In the genomic region with DNA sequence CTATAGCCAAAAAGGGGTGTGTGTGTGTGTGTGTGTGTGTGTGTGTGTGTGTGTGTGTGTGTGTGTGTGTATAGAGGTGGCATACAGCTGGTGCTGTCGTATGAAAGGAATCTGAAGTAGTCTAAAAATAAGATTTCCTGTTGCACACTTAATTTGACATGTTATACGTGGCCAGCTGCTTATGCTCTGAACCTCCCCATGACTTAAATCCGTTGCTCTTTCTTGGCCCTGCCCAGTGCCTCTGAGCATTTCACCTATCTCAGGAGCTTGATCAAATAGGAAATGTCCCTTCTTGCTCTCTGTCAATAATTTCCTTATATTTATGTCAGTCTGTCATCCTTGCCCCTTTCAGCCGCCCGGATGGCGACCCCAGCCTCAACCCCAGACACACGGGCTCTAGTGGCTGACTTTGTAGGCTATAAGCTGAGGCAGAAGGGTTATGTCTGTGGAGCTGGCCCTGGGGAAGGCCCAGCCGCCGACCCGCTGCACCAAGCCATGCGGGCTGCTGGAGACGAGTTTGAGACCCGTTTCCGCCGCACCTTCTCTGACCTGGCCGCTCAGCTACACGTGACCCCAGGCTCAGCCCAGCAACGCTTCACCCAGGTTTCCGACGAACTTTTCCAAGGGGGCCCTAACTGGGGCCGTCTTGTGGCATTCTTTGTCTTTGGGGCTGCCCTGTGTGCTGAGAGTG, we compare ENCODE assay signal across 8 mouse cellular contexts. TPM values are rescaled to one million over a fixed set of nuclear protein-coding genes. Genes with fewer than 3 reads are reported as not detected.
DNase-seq lines count a peak whose midpoint lies in the region; ATAC-seq and TF ChIP-seq lines count a peak whose summit lies in the region.

No protein-coding gene starts in this region.

- no peak for TF ChIP-seq POLR2A in ES-Bruce4 (IDR thresholded peaks at IDR 0.05; ENCODE audit: insufficient read depth, low read length)

- peak overlapping the region; percentile 56 for H3K4me3 ChIP-seq in heart, embryonic 11.5 days (ENCODE audit: low read depth, low read length)
- H3K4me3 ChIP-seq in ES-Bruce4 (ENCODE audit: low read depth, low read length) = peak overlapping the region; percentile 86
- H3K4me3 ChIP-seq in heart, postnatal 0 days (ENCODE audit: low read depth, low read length) = peak overlapping the region; percentile 71
- H3K4me3 ChIP-seq in midbrain, embryonic 10.5 days = peak overlapping the region; percentile 76

- H3K9ac ChIP-seq in heart, embryonic 11.5 days (ENCODE audit: low read depth, low read length) = peak overlapping the region; percentile 78
- H3K9ac ChIP-seq in ES-Bruce4 (ENCODE audit: low read depth, poor library complexity, severe bottlenecking) = peak overlapping the region; percentile 81
- peak overlapping the region; percentile 74 for H3K9ac ChIP-seq in heart, postnatal 0 days (replicated peaks; ENCODE audit: low read depth, low read length)

- peak overlapping the region; percentile 90; the same call in 1 of the 2 replicates for H3K27ac ChIP-seq in heart, embryonic 11.5 days (ENCODE audit: low read depth, low read length)
- H3K27ac ChIP-seq in ES-Bruce4 (ENCODE audit: insufficient read depth, low read length) = no peak overlapping the region
- H3K27ac ChIP-seq in heart, postnatal 0 days (ENCODE audit: low read depth) = peak overlapping the region; percentile 98
- peak overlapping the region; percentile 91 for H3K27ac ChIP-seq in midbrain, embryonic 10.5 days (replicated peaks)

- H3K27me3 ChIP-seq in heart, embryonic 11.5 days (ENCODE audit: control insufficient read depth, insufficient read depth, low read length) = no peaks in the 10 kb centered on the region
- no peaks in the 10 kb centered on the region for H3K27me3 ChIP-seq in ES-Bruce4 (ENCODE audit: control insufficient read depth, insufficient read depth, low read length, poor library complexity, severe bottlenecking)
- H3K27me3 ChIP-seq in heart, postnatal 0 days (ENCODE audit: control insufficient read depth, insufficient read depth, low read length) = no peaks in the 10 kb centered on the region
- H3K27me3 ChIP-seq in midbrain, embryonic 10.5 days (ENCODE audit: low read depth, poor library complexity, severe bottlenecking) = no peaks in the 10 kb centered on the region

- H3K4me2 ChIP-seq in heart, embryonic 11.5 days = peak overlapping the region; percentile 73
- H3K4me2 ChIP-seq in heart, postnatal 0 days (ENCODE audit: low read depth, low read length) = peak overlapping the region; percentile 81

- no peak for TF ChIP-seq EP300 in ES-Bruce4 (IDR thresholded peaks at IDR 0.05; ENCODE audit: insufficient read depth, low read depth, low read length)
- no peak for TF ChIP-seq EP300 in heart, postnatal 0 days (IDR thresholded peaks at IDR 0.05; ENCODE audit: low read depth)

- 28% methylated on average over 21 of the region's 21 CpGs for WGBS in heart, embryonic 11.5 days (ENCODE audit: insufficient replicate concordance)
- 30% methylated on average over 21 of the region's 21 CpGs for WGBS in heart, postnatal 0 days
- 41% methylated on average over 21 of the region's 21 CpGs for WGBS in midbrain, embryonic 10.5 days

- no peak for DNase-seq in heart, adult 8-10 months (ENCODE audit: low spot score)
- peak; percentile 47 for DNase-seq in heart, postnatal 0 days (ENCODE audit: low spot score)
- no peak for DNase-seq in midbrain, embryonic 10.5 days (ENCODE audit: low spot score)
- no peak for DNase-seq in MN1 (ENCODE audit: low spot score)
- no peak for DNase-seq in T-cell, adult 2 months (ENCODE audit: low spot score)

- peaks cover 13% of the 10 kb centered on the region for H3K4me1 ChIP-seq in heart, embryonic 11.5 days (ENCODE audit: control insufficient read depth, insufficient read depth, low read length)
- H3K4me1 ChIP-seq in ES-Bruce4 (ENCODE audit: control insufficient read depth, insufficient read depth, low read length) = no peaks in the 10 kb centered on the region
- peaks cover 7% of the 10 kb centered on the region for H3K4me1 ChIP-seq in heart, postnatal 0 days (ENCODE audit: control insufficient read depth, insufficient read depth)
- H3K4me1 ChIP-seq in midbrain, embryonic 10.5 days = peaks cover 29% of the 10 kb centered on the region

- peaks cover 4% of the 10 kb centered on the region; the same call in 1 of the 2 replicates for H3K36me3 ChIP-seq in heart, embryonic 11.5 days (ENCODE audit: control insufficient read depth, insufficient read depth, low read length)
- H3K36me3 ChIP-seq in ES-Bruce4 (ENCODE audit: control insufficient read depth, insufficient read depth, low read length, poor library complexity, severe bottlenecking) = no peaks in the 10 kb centered on the region
- H3K36me3 ChIP-seq in heart, postnatal 0 days (replicated peaks; ENCODE audit: control insufficient read depth, insufficient read depth, low read length) = peaks cover 12% of the 10 kb centered on the region; the same call in 1 of the 2 replicates
- H3K36me3 ChIP-seq in midbrain, embryonic 10.5 days = peaks cover 25% of the 10 kb centered on the region

- no peak; the same call in 1 of the 2 replicates for ATAC-seq in heart, embryonic 11.5 days (replicated peaks; ENCODE audit: insufficient number of reproducible peaks, low FRiP score, low TSS enrichment)
- ATAC-seq in heart, postnatal 0 days (ENCODE audit: insufficient read depth, low read depth) = peak; percentile 24; the same call in 1 of the 2 replicates
- no peak; the same call in 1 of the 2 replicates for ATAC-seq in megakaryocyte progenitor cell, adult 5-6 weeks (replicated peaks; ENCODE audit: poor library complexity)

- TF ChIP-seq CTCF in ES-Bruce4 (IDR thresholded peaks at IDR 0.05; ENCODE audit: low read depth, low read length) = no peak
- TF ChIP-seq CTCF in heart, postnatal 0 days (IDR thresholded peaks at IDR 0.05; ENCODE audit: low read depth) = no peak

- no peaks in the 10 kb centered on the region for H3K9me3 ChIP-seq in heart, embryonic 11.5 days (replicated peaks; ENCODE audit: control insufficient read depth, low read length)
- no peaks in the 10 kb centered on the region for H3K9me3 ChIP-seq in ES-Bruce4 (replicated peaks; ENCODE audit: control insufficient read depth, insufficient read depth, low read length, poor library complexity, severe bottlenecking)
- H3K9me3 ChIP-seq in heart, postnatal 0 days (replicated peaks; ENCODE audit: control insufficient read depth, low read length) = no peaks in the 10 kb centered on the region
- H3K9me3 ChIP-seq in midbrain, embryonic 10.5 days (replicated peaks) = no peaks in the 10 kb centered on the region

RNA-seq across cellular contexts. Expression of a gene that starts 0.9 kb away (rescaled TPM):
- 0.31 TPM in 1 of 2 replicates, not detected in the other for polyA plus RNA-seq in heart, embryonic 11.5 days (2014; fragmentation: Nextera tagmentation; extraction: Ambion mirVana)
- 10 to 100 TPM in 1 of 4 experiments, 1 to 10 TPM in 3; 3.4 to 11.8 (median 7.9) TPM for total RNA-seq in heart, adult 8-10 months (2022)
- polyA plus RNA-seq in ES-Bruce4 (2011; ENCODE audit: insufficient read depth, insufficient read length, low read depth, missing spikeins) = not detected in 2 replicates
- total RNA-seq in heart, postnatal 0 days (2014; rRNA removed; ENCODE audit: low replicate concordance) = not detected in 2 replicates
- polyA plus RNA-seq in heart, postnatal 0 days (2015; fragmentation: Nextera tagmentation; extraction: Ambion mirVana) = 0.18 TPM in 1 of 2 replicates, not detected in the other
- polyA plus RNA-seq in midbrain, embryonic 10.5 days (2016; fragmentation: Nextera tagmentation; extraction: Ambion mirVana) = not detected in 2 replicates
- not detected in 2 replicates for total RNA-seq in megakaryocyte progenitor cell, adult 5-6 weeks (2015)
- total RNA-seq in megakaryocyte progenitor cell, adult 5-6 weeks (2017) = 0.30 and 1.5 TPM in 2 replicates

RNA-seq across cellular contexts. Expression of a gene that starts 1.0 kb away (rescaled TPM):
- 3.3 TPM in 2 replicates for polyA plus RNA-seq in heart, embryonic 11.5 days (2014; fragmentation: Nextera tagmentation; extraction: Ambion mirVana)
- 10 to 100 TPM; 44.7 to 52.4 (median 45.5) TPM for total RNA-seq in heart, adult 8-10 months (2022)
- polyA plus RNA-seq in ES-Bruce4 (2011; ENCODE audit: insufficient read depth, insufficient read length, low read depth, missing spikeins) = 25.0 and 26.8 TPM in 2 replicates
- 20.6 and 31.1 TPM in 2 replicates for total RNA-seq in heart, postnatal 0 days (2014; rRNA removed; ENCODE audit: low replicate concordance)
- 2.9 and 3.3 TPM in 2 replicates for polyA plus RNA-seq in heart, postnatal 0 days (2015; fragmentation: Nextera tagmentation; extraction: Ambion mirVana)
- polyA plus RNA-seq in midbrain, embryonic 10.5 days (2016; fragmentation: Nextera tagmentation; extraction: Ambion mirVana) = 2.7 and 3.4 TPM in 2 replicates
- 3.5 and 4.0 TPM in 2 replicates for total RNA-seq in megakaryocyte progenitor cell, adult 5-6 weeks (2015)
- total RNA-seq in megakaryocyte progenitor cell, adult 5-6 weeks (2017) = 7.2 and 9.5 TPM in 2 replicates

RNA-seq across cellular contexts. Expression of a gene that starts 6.8 kb away (rescaled TPM):
- polyA plus RNA-seq in heart, embryonic 11.5 days (2014; fragmentation: Nextera tagmentation; extraction: Ambion mirVana) = 0.94 and 1.8 TPM in 2 replicates
- total RNA-seq in heart, adult 8-10 months (2022) = 1 to 10 TPM; 2.9 to 4.2 (median 3.3) TPM
- 4.2 and 6.3 TPM in 2 replicates for polyA plus RNA-seq in ES-Bruce4 (2011; ENCODE audit: insufficient read depth, insufficient read length, low read depth, missing spikeins)
- 0.08 and 1.3 TPM in 2 replicates for total RNA-seq in heart, postnatal 0 days (2014; rRNA removed; ENCODE audit: low replicate concordance)
- 0.79 and 1.3 TPM in 2 replicates for polyA plus RNA-seq in heart, postnatal 0 days (2015; fragmentation: Nextera tagmentation; extraction: Ambion mirVana)
- polyA plus RNA-seq in midbrain, embryonic 10.5 days (2016; fragmentation: Nextera tagmentation; extraction: Ambion mirVana) = 0.31 and 0.81 TPM in 2 replicates
- 19.0 and 26.3 TPM in 2 replicates for total RNA-seq in megakaryocyte progenitor cell, adult 5-6 weeks (2015)
- total RNA-seq in megakaryocyte progenitor cell, adult 5-6 weeks (2017) = 2.8 and 5.0 TPM in 2 replicates

RNA-seq across cellular contexts. Expression of a gene that starts 8.1 kb away (rescaled TPM):
- polyA plus RNA-seq in heart, embryonic 11.5 days (2014; fragmentation: Nextera tagmentation; extraction: Ambion mirVana) = 89.5 and 99.0 TPM in 2 replicates
- total RNA-seq in heart, adult 8-10 months (2022) = 10 to 100 TPM; 37.3 to 54.4 (median 50.2) TPM
- 317 and 318 TPM in 2 replicates for polyA plus RNA-seq in ES-Bruce4 (2011; ENCODE audit: insufficient read depth, insufficient read length, low read depth, missing spikeins)
- 27.6 and 44.5 TPM in 2 replicates for total RNA-seq in heart, postnatal 0 days (2014; rRNA removed; ENCODE audit: low replicate concordance)
- polyA plus RNA-seq in heart, postnatal 0 days (2015; fragmentation: Nextera tagmentation; extraction: Ambion mirVana) = 35.0 and 36.2 TPM in 2 replicates
- polyA plus RNA-seq in midbrain, embryonic 10.5 days (2016; fragmentation: Nextera tagmentation; extraction: Ambion mirVana) = 165 and 175 TPM in 2 replicates
- total RNA-seq in megakaryocyte progenitor cell, adult 5-6 weeks (2015) = 103 and 113 TPM in 2 replicates
- total RNA-seq in megakaryocyte progenitor cell, adult 5-6 weeks (2017) = 320 and 416 TPM in 2 replicates

RNA-seq across cellular contexts. Expression of a gene that starts 13.4 kb away (rescaled TPM):
- 6.5 and 6.7 TPM in 2 replicates for polyA plus RNA-seq in heart, embryonic 11.5 days (2014; fragmentation: Nextera tagmentation; extraction: Ambion mirVana)
- 1 to 10 TPM; 6.4 to 9.8 (median 7.5) TPM for total RNA-seq in heart, adult 8-10 months (2022)
- polyA plus RNA-seq in ES-Bruce4 (2011; ENCODE audit: insufficient read depth, insufficient read length, low read depth, missing spikeins) = 12.1 and 16.8 TPM in 2 replicates
- total RNA-seq in heart, postnatal 0 days (2014; rRNA removed; ENCODE audit: low replicate concordance) = 4.5 and 5.1 TPM in 2 replicates
- 4.3 and 5.4 TPM in 2 replicates for polyA plus RNA-seq in heart, postnatal 0 days (2015; fragmentation: Nextera tagmentation; extraction: Ambion mirVana)
- 25.7 and 26.8 TPM in 2 replicates for polyA plus RNA-seq in midbrain, embryonic 10.5 days (2016; fragmentation: Nextera tagmentation; extraction: Ambion mirVana)
- 9.6 and 20.5 TPM in 2 replicates for total RNA-seq in megakaryocyte progenitor cell, adult 5-6 weeks (2015)
- total RNA-seq in megakaryocyte progenitor cell, adult 5-6 weeks (2017) = 10.0 and 15.0 TPM in 2 replicates
